Mouse (Mus musculus): ENCODE data around the gene Tyms.
"Not testable (repeated sequence)": the region's sequence is repeated elsewhere in the genome, so short reads cannot be mapped to it uniquely, and the experiment has no call there.

Gene Tyms

GRCm38 (mm10) chr5:30103340-30103739 is 29.9 kb upstream of the Tyms start:
- no peak for DNase-seq (ENCODE audit: low spot score in 2 of 2)

GRCm38 (mm10) chr5:30098260-30098659 is 24.8 kb upstream of the Tyms start:
- DNase-seq (ENCODE audit: low spot score in 2 of 2): no peak

- DNase-seq (ENCODE audit: low spot score in 2 of 2): no peak
Observed at GRCm38 (mm10) chr5:30095731-30096130, 22.3 kb upstream of the Tyms start.

GRCm38 (mm10) chr5:30094399-30094798 is 21.0 kb upstream of the Tyms start:
- no peak for DNase-seq (ENCODE audit: low spot score in 2 of 2)

GRCm38 (mm10) chr5:30092701-30093100 is 19.3 kb upstream of the Tyms start:
- DNase-seq (ENCODE audit: low spot score in 2 of 2): no peak

GRCm38 (mm10) chr5:30072377-30072776 is 1.0 kb downstream of the Tyms start:
- no peak for DNase-seq (ENCODE audit: low spot score in 2 of 2)

- DNase-seq (ENCODE audit: low spot score in 2 of 2): no peak
Observed at GRCm38 (mm10) chr5:30071677-30072076, 1.7 kb downstream of the Tyms start.

GRCm38 (mm10) chr5:30067726-30068125 is 5.7 kb downstream of the Tyms start:
- DNase-seq (ENCODE audit: low spot score in 2 of 2): no peak

GRCm38 (mm10) chr5:30059607-30060006 is 13.8 kb downstream of the Tyms start:
- DNase-seq (ENCODE audit: low spot score in 2 of 2): not testable (repeated sequence)

GRCm38 (mm10) chr5:30058216-30058731 is 15.1 kb downstream of the Tyms start:
- no peak for DNase-seq (ENCODE audit: low spot score in 2 of 2)

GRCm38 (mm10) chr5:30039841-30040240 is 33.6 kb downstream of the Tyms start:
- not testable (repeated sequence) for DNase-seq (ENCODE audit: low spot score in 2 of 2)

- not testable (repeated sequence) for DNase-seq (ENCODE audit: low spot score in 2 of 2)
Observed at GRCm38 (mm10) chr5:30039324-30039723, 34.1 kb downstream of the Tyms start.

- not testable (repeated sequence) for DNase-seq (ENCODE audit: low spot score in 2 of 2)
Observed at GRCm38 (mm10) chr5:30037111-30037510, 36.3 kb downstream of the Tyms start.

GRCm38 (mm10) chr5:30035862-30036261 is 37.6 kb downstream of the Tyms start:
- not testable (repeated sequence) for DNase-seq (ENCODE audit: low spot score in 2 of 2)

GRCm38 (mm10) chr5:30014580-30014979 is 58.8 kb downstream of the Tyms start:
- peak; percentile 11 to 29 for DNase-seq (ENCODE audit: low spot score in 2 of 2)

GRCm38 (mm10) chr5:30012726-30013503 is 60.5 kb downstream of the Tyms start, which contains the start of gene Il6:
Il6 (plus strand) TSS chr5:30013114.
- DNase-seq (ENCODE audit: low spot score in 2 of 2): peak; percentile 45 to 46
